Mouse (Mus musculus): ENCODE measurements around the gene Zfp324. TPM values are rescaled to one million over a fixed set of nuclear protein-coding genes. Genes with fewer than 3 reads are reported as not detected.

The Zfp324 gene
- polyA plus RNA-seq, 1 experiment: 4.6 TPM

DNA sequence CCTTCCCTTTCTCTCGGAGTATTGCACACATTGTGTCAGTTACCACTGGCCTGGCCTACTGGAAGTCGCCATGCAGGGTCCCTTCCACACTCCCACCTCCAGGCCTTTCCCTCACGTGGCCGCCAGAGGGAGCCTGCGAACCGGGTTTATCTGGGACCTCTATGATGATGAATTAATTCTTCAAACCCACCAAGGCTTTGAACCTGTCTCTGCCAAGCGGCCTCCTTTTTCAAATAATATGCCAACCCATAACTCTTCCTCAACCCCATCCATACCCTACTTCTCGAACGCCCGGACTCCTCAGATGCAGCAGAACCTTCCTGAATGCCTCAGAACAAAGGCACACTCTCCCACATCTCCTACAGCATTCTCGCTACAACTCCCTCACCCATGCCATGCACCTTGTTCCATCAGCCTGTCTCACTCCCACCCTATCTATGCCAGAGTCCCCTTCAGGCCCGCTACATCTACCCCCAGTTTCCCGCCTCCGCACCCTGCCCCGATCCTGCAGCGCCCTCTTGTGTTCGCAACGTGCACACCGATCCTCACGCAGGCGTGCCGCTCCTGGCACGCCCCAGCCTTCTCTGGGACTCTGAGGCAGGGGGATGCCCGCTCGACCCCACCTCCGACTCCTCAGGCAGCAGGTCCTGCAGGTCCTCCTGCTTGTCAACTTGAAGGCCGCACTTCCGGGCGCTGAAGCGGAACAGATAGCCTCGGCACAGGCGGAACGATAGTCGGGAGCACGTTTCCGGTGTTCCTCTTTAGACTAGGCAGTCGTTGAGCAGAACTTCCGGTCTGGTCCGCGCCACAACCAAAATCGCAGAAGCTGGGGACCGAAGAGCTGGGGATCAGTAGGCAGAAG is 43.7 kb downstream of the Zfp324 start:
- Histone ChIP-seq H3K79me2 (ENCODE audit: control insufficient read depth, insufficient read depth) (peaks cover 14% of the 10 kb centered on the region), H3K79me3 (ENCODE audit: low read depth) (peaks cover 6% of the 10 kb centered on the region), H3K36me3 (ENCODE audit: control insufficient read depth, insufficient read depth) (peaks cover 14% of the 10 kb centered on the region), H3K27me3 (ENCODE audit: control insufficient read depth, insufficient read depth, insufficient read length) (no peaks in the 10 kb centered on the region), H3K4me3 (ENCODE audit: insufficient read depth, poor library complexity, severe bottlenecking) (peak overlapping the region; percentile 64), H3ac (ENCODE audit: control insufficient read depth, insufficient read length, low read depth) (peak overlapping the region; percentile 72)
- TF ChIP-seq CTCF (IDR thresholded peaks at IDR 0.05; ENCODE audit: control insufficient read depth, insufficient read depth, insufficient read length): peak; percentile 95
- no peak for TF ChIP-seq USF1 (IDR thresholded peaks at IDR 0.05; ENCODE audit: low read depth)
- TF ChIP-seq MAX (IDR thresholded peaks at IDR 0.05): peak; percentile 23

DNA sequence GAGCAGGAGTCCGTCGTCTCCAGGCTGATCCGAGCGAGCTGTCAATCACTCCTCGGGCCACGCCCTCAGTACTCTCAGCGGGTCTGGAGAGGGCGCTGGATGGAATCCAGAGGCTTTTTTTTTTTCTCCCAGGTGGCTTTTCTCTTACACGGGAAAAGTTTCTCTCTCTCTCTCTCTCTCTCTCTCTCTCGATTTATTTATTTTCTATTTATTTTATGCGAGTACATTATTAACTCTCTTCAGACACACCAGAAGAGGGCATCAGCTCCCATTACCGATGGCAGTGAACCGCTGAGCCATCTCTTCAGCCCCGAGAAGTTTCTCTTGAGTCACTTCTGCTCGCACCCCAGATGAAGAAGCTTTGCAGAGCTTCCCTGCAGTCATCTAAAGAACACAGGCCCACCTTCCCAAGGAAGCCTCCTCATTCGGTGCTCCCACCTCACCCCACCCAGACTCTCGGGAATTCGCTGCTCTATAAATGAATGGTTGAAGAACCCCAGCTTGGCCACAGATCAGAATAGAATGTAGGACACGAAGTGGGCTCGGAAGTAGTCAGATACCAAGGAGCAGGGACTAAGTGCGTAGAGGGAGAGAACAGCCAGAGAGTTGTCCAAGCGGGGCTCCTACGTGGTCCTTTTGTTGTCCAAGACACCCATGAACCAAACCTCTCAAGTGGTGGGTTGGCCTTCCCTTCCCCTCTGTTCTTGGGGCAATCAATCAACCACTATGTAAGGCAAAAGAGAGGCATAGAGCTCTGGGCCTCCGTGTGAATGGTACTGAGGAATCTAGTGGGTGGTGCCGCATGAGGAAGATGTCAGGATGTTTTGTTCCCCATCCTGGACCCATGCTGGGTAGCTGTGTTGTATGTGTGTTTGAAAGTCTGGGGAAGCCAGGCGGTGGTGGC is 44.6 kb downstream of the Zfp324 start, which contains the start of gene Zbtb45:
Zbtb45 (minus strand) TSS at position 30 of the 904 bp plus-strand sequence.
- peaks cover 14% of the 10 kb centered on the region for H3K79me2 ChIP-seq (ENCODE audit: control insufficient read depth, insufficient read depth)

DNA sequence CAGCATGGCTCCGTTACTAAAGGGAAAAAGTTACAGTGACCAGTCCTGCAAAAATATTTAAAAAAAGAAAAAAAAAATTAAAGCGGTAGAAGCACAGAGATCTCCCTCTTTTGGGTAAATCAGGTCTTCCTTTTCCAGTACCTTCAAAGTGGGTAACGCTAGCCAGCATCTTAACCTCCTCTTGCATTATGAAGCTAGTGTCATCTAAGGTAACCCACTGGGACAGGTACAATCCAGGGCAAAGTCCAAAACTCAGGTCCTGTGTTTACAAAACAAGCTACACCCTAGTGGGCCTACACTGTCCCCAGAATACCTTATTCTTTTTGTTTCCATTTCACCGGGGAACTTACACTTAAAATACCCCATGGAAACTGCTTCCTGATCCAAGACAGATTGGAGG is 48.0 kb downstream of the Zfp324 start:
- no peak overlapping the region for H3ac ChIP-seq (ENCODE audit: control insufficient read depth, insufficient read length, low read depth)
- H3K36me3 ChIP-seq (ENCODE audit: control insufficient read depth, insufficient read depth): no peaks in the 10 kb centered on the region
- peaks cover 9% of the 10 kb centered on the region for H3K27me3 ChIP-seq (ENCODE audit: control insufficient read depth, insufficient read depth, insufficient read length)
- no peaks in the 10 kb centered on the region for H3K79me3 ChIP-seq (ENCODE audit: low read depth)
- H3K4me3 ChIP-seq (ENCODE audit: insufficient read depth, poor library complexity, severe bottlenecking): no peak overlapping the region
- peaks cover 4% of the 10 kb centered on the region for H3K79me2 ChIP-seq (ENCODE audit: control insufficient read depth, insufficient read depth)
- TF ChIP-seq MYOG (IDR thresholded peaks at IDR 0.05; ENCODE audit: control insufficient read depth, extremely low read depth, insufficient read length) (no peak), FOSL1 (IDR thresholded peaks at IDR 0.05; ENCODE audit: insufficient read depth, low read length, poor library complexity, severe bottlenecking) (no peak), CEBPB (IDR thresholded peaks at IDR 0.05; ENCODE audit: low read depth) (no peak), MYOD1 (IDR thresholded peaks at IDR 0.05; ENCODE audit: control insufficient read depth, insufficient read length, low read depth) (no peak), USF1 (IDR thresholded peaks at IDR 0.05; ENCODE audit: low read depth) (no peak), CTCF (IDR thresholded peaks at IDR 0.05; ENCODE audit: control insufficient read depth, insufficient read depth, insufficient read length) (no peak), MAX (IDR thresholded peaks at IDR 0.05) (no peak)

More for the DNA sequence above, 44.6 kb downstream of the Zfp324 start, which contains the start of gene Zbtb45:
- H3K4me3 ChIP-seq (ENCODE audit: insufficient read depth, poor library complexity, severe bottlenecking): peak within 1 kb of the TSS; percentile 64
- peak within 1 kb of the TSS; percentile 72 for H3ac ChIP-seq (ENCODE audit: control insufficient read depth, insufficient read length, low read depth)
- H3K79me3 ChIP-seq (ENCODE audit: low read depth): peaks cover 6% of the 10 kb centered on the region
- TF ChIP-seq MYOD1 (IDR thresholded peaks at IDR 0.05; ENCODE audit: control insufficient read depth, insufficient read length, low read depth) (no peak), FOSL1 (IDR thresholded peaks at IDR 0.05; ENCODE audit: insufficient read depth, low read length, poor library complexity, severe bottlenecking) (no peak), USF1 (IDR thresholded peaks at IDR 0.05; ENCODE audit: low read depth) (no peak), MYOG (IDR thresholded peaks at IDR 0.05; ENCODE audit: control insufficient read depth, extremely low read depth, insufficient read length) (no peak), CTCF (IDR thresholded peaks at IDR 0.05; ENCODE audit: control insufficient read depth, insufficient read depth, insufficient read length) (no peak), CEBPB (IDR thresholded peaks at IDR 0.05; ENCODE audit: low read depth) (no peak), MAX (IDR thresholded peaks at IDR 0.05) (no peak)
- H3K27me3 ChIP-seq (ENCODE audit: control insufficient read depth, insufficient read depth, insufficient read length): no peaks in the 10 kb centered on the region
- peaks cover 14% of the 10 kb centered on the region for H3K36me3 ChIP-seq (ENCODE audit: control insufficient read depth, insufficient read depth)

DNA sequence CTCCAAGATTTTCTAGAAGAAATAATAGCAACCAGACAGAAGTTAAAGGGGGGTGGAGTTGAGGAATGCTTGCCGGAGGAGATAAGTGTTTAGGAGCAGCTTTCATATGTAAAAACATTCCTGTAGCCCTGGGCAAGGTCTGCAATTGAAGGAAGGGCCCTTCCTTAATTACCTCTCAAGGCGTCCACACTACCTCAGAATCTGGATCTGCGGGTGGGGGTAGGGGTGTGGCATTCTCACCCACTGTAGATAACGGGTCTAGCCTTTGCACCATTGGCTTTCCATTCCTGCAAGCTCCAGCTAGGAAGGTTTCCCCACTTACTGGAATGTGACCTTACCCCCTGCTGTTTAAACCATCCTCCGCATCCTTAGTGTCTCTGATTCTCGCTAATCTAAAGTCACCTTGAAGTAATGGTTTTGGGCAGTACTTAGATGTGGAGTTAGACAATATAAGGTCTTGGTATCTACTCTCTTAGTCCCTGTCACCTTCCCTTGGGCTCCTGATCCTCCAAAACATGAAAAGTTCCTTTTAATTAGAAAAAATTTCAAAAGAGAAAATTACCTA is 48.7 kb downstream of the Zfp324 start:
- Histone ChIP-seq H3K4me3 (ENCODE audit: insufficient read depth, poor library complexity, severe bottlenecking) (no peak overlapping the region), H3K79me2 (ENCODE audit: control insufficient read depth, insufficient read depth) (no peaks in the 10 kb centered on the region)
- no peak for TF ChIP-seq CTCF (IDR thresholded peaks at IDR 0.05; ENCODE audit: control insufficient read depth, insufficient read depth, insufficient read length)
- TF ChIP-seq CEBPB (IDR thresholded peaks at IDR 0.05; ENCODE audit: low read depth): no peak
- TF ChIP-seq USF1 (IDR thresholded peaks at IDR 0.05; ENCODE audit: low read depth): no peak
- no peak for TF ChIP-seq FOSL1 (IDR thresholded peaks at IDR 0.05; ENCODE audit: insufficient read depth, low read length, poor library complexity, severe bottlenecking)
- no peak for TF ChIP-seq MYOG (IDR thresholded peaks at IDR 0.05; ENCODE audit: control insufficient read depth, extremely low read depth, insufficient read length)
- no peak for TF ChIP-seq MAX (IDR thresholded peaks at IDR 0.05)
- TF ChIP-seq MYOD1 (IDR thresholded peaks at IDR 0.05; ENCODE audit: control insufficient read depth, insufficient read length, low read depth): no peak

DNA sequence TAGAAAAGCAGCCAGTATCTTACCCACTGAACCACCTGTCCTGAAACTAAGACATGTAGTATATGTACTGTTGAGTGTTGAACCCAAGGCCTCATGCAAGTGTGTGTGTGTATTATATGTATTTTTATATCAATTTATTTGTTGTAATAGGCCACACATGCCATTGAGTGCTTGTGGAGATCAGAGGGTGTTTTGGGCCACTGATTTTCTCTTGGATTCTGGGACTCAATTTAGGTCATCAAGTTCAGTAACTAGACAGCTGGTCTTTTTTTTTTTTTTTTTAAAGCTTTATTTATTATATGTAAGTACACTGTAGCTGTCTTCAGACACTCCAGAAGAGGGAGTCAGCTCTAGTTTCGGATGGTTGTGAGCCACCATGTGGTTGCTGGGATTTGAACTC is 49.6 kb downstream of the Zfp324 start:
- no peaks in the 10 kb centered on the region for H3K79me3 ChIP-seq (ENCODE audit: low read depth)
- H3K27me3 ChIP-seq (ENCODE audit: control insufficient read depth, insufficient read depth, insufficient read length): peaks cover 9% of the 10 kb centered on the region
- no peaks in the 10 kb centered on the region for H3K79me2 ChIP-seq (ENCODE audit: control insufficient read depth, insufficient read depth)
- TF ChIP-seq MAX (IDR thresholded peaks at IDR 0.05) (no peak), CEBPB (IDR thresholded peaks at IDR 0.05; ENCODE audit: low read depth) (no peak), CTCF (IDR thresholded peaks at IDR 0.05; ENCODE audit: control insufficient read depth, insufficient read depth, insufficient read length) (no peak), MYOG (IDR thresholded peaks at IDR 0.05; ENCODE audit: control insufficient read depth, extremely low read depth, insufficient read length) (no peak), USF1 (IDR thresholded peaks at IDR 0.05; ENCODE audit: low read depth) (no peak), MYOD1 (IDR thresholded peaks at IDR 0.05; ENCODE audit: control insufficient read depth, insufficient read length, low read depth) (no peak), FOSL1 (IDR thresholded peaks at IDR 0.05; ENCODE audit: insufficient read depth, low read length, poor library complexity, severe bottlenecking) (no peak)
- no peak overlapping the region for H3ac ChIP-seq (ENCODE audit: control insufficient read depth, insufficient read length, low read depth)
- H3K4me3 ChIP-seq (ENCODE audit: insufficient read depth, poor library complexity, severe bottlenecking): no peak overlapping the region
- no peaks in the 10 kb centered on the region for H3K36me3 ChIP-seq (ENCODE audit: control insufficient read depth, insufficient read depth)

More for the DNA sequence above, 48.7 kb downstream of the Zfp324 start:
- Histone ChIP-seq H3K79me3 (ENCODE audit: low read depth) (no peaks in the 10 kb centered on the region), H3ac (ENCODE audit: control insufficient read depth, insufficient read length, low read depth) (no peak overlapping the region), H3K36me3 (ENCODE audit: control insufficient read depth, insufficient read depth) (no peaks in the 10 kb centered on the region), H3K27me3 (ENCODE audit: control insufficient read depth, insufficient read depth, insufficient read length) (peaks cover 9% of the 10 kb centered on the region)
